In the genomic region with DNA sequence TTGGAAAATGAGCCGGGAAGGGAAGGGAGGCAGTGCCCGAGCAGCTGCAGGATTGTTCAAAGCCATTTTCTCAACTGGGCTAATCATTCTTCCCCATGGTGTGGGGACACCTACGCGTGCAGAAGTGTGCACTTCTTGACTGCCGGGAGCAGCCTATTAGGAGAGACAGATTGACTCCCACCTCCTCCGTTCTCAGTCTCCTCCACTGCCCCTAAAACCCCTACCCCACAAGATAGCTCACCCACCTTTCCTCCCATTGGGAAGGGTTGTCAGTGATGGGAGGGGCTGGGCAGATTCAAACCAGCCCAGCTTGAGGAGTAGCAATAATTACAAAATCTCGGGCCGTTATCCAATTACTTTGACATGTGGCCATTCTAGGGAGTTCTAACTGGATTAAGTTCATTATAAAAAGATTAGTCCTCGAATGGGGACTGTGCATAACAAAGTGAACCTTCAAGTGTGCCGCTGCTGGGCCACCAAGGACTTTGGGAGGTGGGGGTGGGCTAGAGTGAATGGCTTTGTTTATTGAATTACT, we compare ENCODE assay signal across 14 mouse cellular contexts.
DNase-seq lines count a peak whose midpoint lies in the region; ATAC-seq and TF ChIP-seq lines count a peak whose summit lies in the region.
"Had no signal": no experiment of that assay in that cellular context is flagged by ENCODE, and none has a peak within 500 bp of the region (broad histone marks: within the 10 kb centered on the region; RNA-seq: fewer than 3 reads in every experiment).

No protein-coding gene starts in this region.

- TF ChIP-seq POLR2A in lung, adult 2 months (IDR thresholded peaks at IDR 0.05; ENCODE audit: borderline replicate concordance, extremely low read depth, low read depth, low read length), result no peak

- no peak overlapping the region for H3K9ac ChIP-seq in hindbrain, embryonic 14.5 days
- no peak overlapping the region for H3K9ac ChIP-seq in midbrain, embryonic 16.5 days (ENCODE audit: low read depth, low read length)
- H3K9ac ChIP-seq: liver, postnatal 0 days had no signal

- H3K4me1 ChIP-seq in lung, adult 2 months (ENCODE audit: control insufficient read depth, insufficient read depth, low read length), result no peaks in the 10 kb centered on the region
- H3K4me1 ChIP-seq in hindbrain, embryonic 14.5 days (replicated peaks; ENCODE audit: control insufficient read depth, insufficient read depth, low read length), result peaks cover 20% of the 10 kb centered on the region
- H3K4me1 ChIP-seq in midbrain, embryonic 16.5 days (ENCODE audit: control insufficient read depth, insufficient read depth, low read length), result peaks cover 9% of the 10 kb centered on the region

- no peak for TF ChIP-seq CTCF in lung, adult 2 months (IDR thresholded peaks at IDR 0.05; ENCODE audit: insufficient read depth, low read length)

- H3K4me2 ChIP-seq in hindbrain, embryonic 14.5 days (replicated peaks), result no peak overlapping the region
- no peak overlapping the region for H3K4me2 ChIP-seq in midbrain, embryonic 16.5 days (ENCODE audit: low read length)

- H3K27me3 ChIP-seq in hindbrain, embryonic 14.5 days (ENCODE audit: control insufficient read depth, insufficient read depth, low read length), result no peaks in the 10 kb centered on the region
- H3K27me3 ChIP-seq in midbrain, embryonic 16.5 days (ENCODE audit: control insufficient read depth, insufficient read depth, low read depth, low read length), result peaks cover 31% of the 10 kb centered on the region
- H3K27me3 ChIP-seq: CH12.LX had no signal

- H3K27ac ChIP-seq in hindbrain, embryonic 14.5 days, result 0 out of 2 replicates have a peak overlapping the region, but pooled peaks have one; percentile 0
- no peak overlapping the region for H3K27ac ChIP-seq in midbrain, embryonic 16.5 days (ENCODE audit: low read length)
- H3K27ac ChIP-seq: heart, embryonic 10.5 days had no signal

- DNase-seq in lung, postnatal 14 days, result peak; percentile 2
- no peak for DNase-seq in lung, adult 2 months
- DNase-seq in fat pad, adult 2 months (ENCODE audit: extremely low read depth, low read depth, low spot score), result peak; percentile 45
- DNase-seq in hindbrain, embryonic 14.5 days (ENCODE audit: low spot score), result no peak
- DNase-seq in heart, adult 11 months, result no peak
- no peak for DNase-seq in layer of hippocampus, adult 8-10 months (ENCODE audit: low spot score in 2 of 2)
- DNase-seq: cerebellum, postnatal 36 days; left cerebral cortex, postnatal 4 days; liver, postnatal 0 days had no signal

- WGBS in lung, adult 2 months, result 59% methylated on average over 10 of the region's 10 CpGs
- 7% methylated on average over 10 of the region's 10 CpGs for WGBS in hindbrain, embryonic 14.5 days
- WGBS in midbrain, embryonic 16.5 days, result 5% methylated on average over 10 of the region's 10 CpGs

- H3K4me3 ChIP-seq in lung, adult 2 months (replicated peaks; ENCODE audit: extremely low read depth, low read depth, low read length), result no peak overlapping the region
- H3K4me3 ChIP-seq in hindbrain, embryonic 14.5 days (replicated peaks; ENCODE audit: low read length), result no peak overlapping the region
- no peak overlapping the region for H3K4me3 ChIP-seq in midbrain, embryonic 16.5 days (ENCODE audit: low read depth, low read length)
- H3K4me3 ChIP-seq: heart, embryonic 10.5 days; myocyte had no signal

- ATAC-seq in hindbrain, embryonic 14.5 days (ENCODE audit: low FRiP score), result peak; percentile 72
- peak; percentile 64; the same call in 1 of the 2 replicates for ATAC-seq in midbrain, embryonic 16.5 days
- ATAC-seq in megakaryocyte progenitor cell, adult 5-6 weeks (replicated peaks; ENCODE audit: poor library complexity), result no peak
- ATAC-seq: liver, postnatal 0 days had no signal

- H3K36me3 ChIP-seq in hindbrain, embryonic 14.5 days (replicated peaks; ENCODE audit: control insufficient read depth, insufficient read depth), result no peaks in the 10 kb centered on the region
- H3K36me3 ChIP-seq in midbrain, embryonic 16.5 days (ENCODE audit: control insufficient read depth, insufficient read depth, low read length), result no peaks in the 10 kb centered on the region
- H3K36me3 ChIP-seq: heart, embryonic 10.5 days had no signal

- H3K9me3 ChIP-seq in hindbrain, embryonic 14.5 days (ENCODE audit: control insufficient read depth, low read length), result no peaks in the 10 kb centered on the region
- no peaks in the 10 kb centered on the region for H3K9me3 ChIP-seq in midbrain, embryonic 16.5 days (replicated peaks; ENCODE audit: control insufficient read depth, low read length, poor library complexity, severe bottlenecking)
- H3K9me3 ChIP-seq: heart, embryonic 10.5 days had no signal

Comparison
In these comparisons a context has a peak if more than half of its experiments do, and no peak if none do; other contexts are left out.
1. DNase-seq: peak in lung, postnatal 14 days (single experiment) and fat pad, adult 2 months (single experiment); none in lung, adult 2 months (single experiment), hindbrain, embryonic 14.5 days (single experiment), heart, adult 11 months (single experiment) and layer of hippocampus, adult 8-10 months (0 of 2).